Mouse (Mus musculus) hindbrain, embryonic 12.5 days (tissue): ENCODE results near the gene Cpne1. TPM values are rescaled to one million over a fixed set of nuclear protein-coding genes. Genes with fewer than 3 reads are reported as not detected.

Experiments used
- ATAC-seq: fragments of 200-750 bp; cut with Nextera tagmentation; 2 replicates; pipeline ENCODE4 v1.8.0; 2017; ENCODE audit warnings: moderate TSS enrichment; ENCODE audit not compliant: low FRiP score
- H3K27ac ChIP-seq: fragments of 300-500 bp; sonication (generic); 2 replicates; pipeline ENCODE4 v1.5.1; 2016; ENCODE audit warnings: mild to moderate bottlenecking
- H3K27me3 ChIP-seq: fragments of 300-500 bp; sonication (generic); 2 replicates; pipeline ENCODE4 v1.6.1; 2016; ENCODE audit warnings: mild to moderate bottlenecking
- H3K36me3 ChIP-seq: fragments of 300-500 bp; sonication (generic); 2 replicates; pipeline ENCODE4 v1.6.1; 2016; ENCODE audit warnings: mild to moderate bottlenecking
- H3K4me1 ChIP-seq: fragments of 300-500 bp; sonication (generic); 2 replicates; pipeline ENCODE4 v1.6.1; 2016
- H3K4me2 ChIP-seq: fragments of 300-500 bp; sonication (generic); replicated peaks from 2 replicates; pipeline ENCODE4 v1.6.1; 2016; ENCODE audit warnings: mild to moderate bottlenecking
- H3K4me3 ChIP-seq: fragments of 300-500 bp; sonication (generic); 2 replicates; pipeline ENCODE4 v1.5.1; 2016; ENCODE audit warnings: mild to moderate bottlenecking
- H3K9ac ChIP-seq: fragments of 300-500 bp; sonication (generic); 2 replicates; pipeline ENCODE4 v1.6.1; 2016; ENCODE audit warnings: mild to moderate bottlenecking, moderate library complexity
- H3K9me3 ChIP-seq: fragments of 300-500 bp; sonication (generic); replicated peaks from 2 replicates; pipeline ENCODE4 v1.6.1; 2016; ENCODE audit warnings: mild to moderate bottlenecking
- WGBS: fragments of 180-500 bp; shearing (Covaris S2); methylation state at CpG from one replicate; pipeline ENCODE4 v1.1.7; 2016; 5-methylcytosine and 5-hydroxymethylcytosine counted together
- polyA plus RNA-seq: library from polyadenylated mRNA; unstranded; fragments of >200 nt; fragmentation: Nextera tagmentation; extraction: Ambion mirVana; gene quantifications from 2 replicates; pipeline ENCODE4 v1.2.1, GENCODE M21; 2016

Gene Cpne1
- 48.4 and 52.2 TPM in 2 replicates for polyA plus RNA-seq

DNA sequence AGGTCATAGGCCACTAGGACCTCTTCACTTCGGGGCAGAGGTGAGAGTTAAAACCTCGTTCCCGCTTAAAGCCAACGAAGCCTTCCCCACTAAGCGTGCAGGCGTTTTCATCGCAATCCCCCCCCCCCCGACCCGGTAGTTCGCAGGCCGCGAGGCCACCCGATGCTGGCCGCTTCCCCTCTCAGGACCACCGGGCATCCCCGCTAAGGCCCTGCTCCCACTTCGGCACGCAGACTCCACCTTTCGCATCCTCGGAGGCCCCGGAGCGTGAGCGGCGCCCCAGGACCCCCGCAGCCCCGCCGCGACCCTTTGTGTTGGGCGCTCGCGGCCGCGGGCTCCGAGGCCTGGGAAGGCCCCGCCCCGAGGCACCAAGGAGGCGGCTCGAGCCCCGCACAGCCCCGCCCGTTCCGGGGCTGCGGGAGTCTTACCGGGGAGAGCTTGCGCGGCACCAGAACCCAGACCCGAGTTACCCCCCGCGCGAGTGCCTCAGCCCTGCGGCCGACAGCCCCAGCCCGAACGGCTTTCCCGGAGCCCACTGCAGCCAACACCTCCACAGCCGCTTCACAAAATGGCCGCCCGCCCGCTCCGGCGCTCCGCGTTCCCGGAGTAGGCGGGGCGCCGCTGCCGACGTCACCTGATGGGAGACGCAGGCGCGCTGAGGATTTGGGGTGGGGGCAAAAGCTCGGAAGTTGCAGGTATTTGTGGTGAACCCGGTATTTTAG is at the start of gene Cpne1, which contains the start of gene Rbm12:
TSS of gene Cpne1 (minus strand) at position 608 of the 722 bp plus-strand sequence.
TSS of gene Rbm12 (minus strand) at position 621 of the 722 bp plus-strand sequence.
- Histone ChIP-seq H3K4me1 (peaks cover 11% of the 10 kb centered on the region), H3K4me3 (peak within 1 kb of the TSS; percentile 95), H3K9me3 (no peaks in the 10 kb centered on the region), H3K36me3 (no peaks in the 10 kb centered on the region), H3K27ac (peak within 1 kb of the TSS; percentile 93), H3K4me2 (peak within 1 kb of the TSS; percentile 75), H3K9ac (peak within 1 kb of the TSS; percentile 97), H3K27me3 (no peaks in the 10 kb centered on the region)
- WGBS = under 1% methylated on average over 74 of the region's 74 CpGs
- ATAC-seq = peak; percentile 94

GRCm38 (mm10) chr2:156151538-156151937 is 39.8 kb upstream of the Cpne1 start:
- no peak overlapping the region for H3K9ac ChIP-seq
- peaks cover 47% of the 10 kb centered on the region for H3K36me3 ChIP-seq

DNA sequence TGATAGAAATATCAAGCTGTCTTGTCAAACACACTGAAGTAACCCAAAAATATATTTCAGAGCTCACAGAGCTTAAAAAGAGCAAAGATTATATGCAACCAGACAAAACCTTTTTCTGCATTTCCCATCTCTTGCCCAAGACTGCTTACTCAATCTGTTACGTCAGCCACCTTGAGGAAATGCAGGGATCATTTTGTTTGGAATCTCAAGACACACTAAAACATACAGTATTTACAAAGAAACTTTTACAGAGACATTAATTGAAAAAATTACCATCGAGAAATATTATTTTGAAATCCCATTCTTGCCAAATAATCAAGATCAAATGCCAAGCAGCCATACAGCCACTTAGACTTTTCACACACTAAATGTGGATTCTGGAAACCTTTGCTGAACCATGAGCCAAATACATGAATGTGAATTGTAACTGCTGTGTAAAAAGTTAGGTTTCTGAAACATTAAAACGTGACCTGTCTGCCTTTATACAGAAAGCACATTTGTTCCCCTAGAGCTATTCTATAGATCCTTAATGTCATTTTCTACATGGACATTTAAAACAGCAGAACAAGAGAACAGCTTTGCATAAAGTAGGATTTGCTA is 35.7 kb upstream of the Cpne1 start:
- 96% methylated on average over 3 of the region's 3 CpGs for WGBS

More at GRCm38 (mm10) chr2:156151538-156151937, 39.8 kb upstream of the Cpne1 start:
- Histone ChIP-seq H3K27ac (no peak overlapping the region), H3K4me3 (no peak overlapping the region), H3K27me3 (no peaks in the 10 kb centered on the region), H3K4me1 (no peaks in the 10 kb centered on the region), H3K9me3 (no peaks in the 10 kb centered on the region), H3K4me2 (no peak overlapping the region)
- ATAC-seq = no peak

DNA sequence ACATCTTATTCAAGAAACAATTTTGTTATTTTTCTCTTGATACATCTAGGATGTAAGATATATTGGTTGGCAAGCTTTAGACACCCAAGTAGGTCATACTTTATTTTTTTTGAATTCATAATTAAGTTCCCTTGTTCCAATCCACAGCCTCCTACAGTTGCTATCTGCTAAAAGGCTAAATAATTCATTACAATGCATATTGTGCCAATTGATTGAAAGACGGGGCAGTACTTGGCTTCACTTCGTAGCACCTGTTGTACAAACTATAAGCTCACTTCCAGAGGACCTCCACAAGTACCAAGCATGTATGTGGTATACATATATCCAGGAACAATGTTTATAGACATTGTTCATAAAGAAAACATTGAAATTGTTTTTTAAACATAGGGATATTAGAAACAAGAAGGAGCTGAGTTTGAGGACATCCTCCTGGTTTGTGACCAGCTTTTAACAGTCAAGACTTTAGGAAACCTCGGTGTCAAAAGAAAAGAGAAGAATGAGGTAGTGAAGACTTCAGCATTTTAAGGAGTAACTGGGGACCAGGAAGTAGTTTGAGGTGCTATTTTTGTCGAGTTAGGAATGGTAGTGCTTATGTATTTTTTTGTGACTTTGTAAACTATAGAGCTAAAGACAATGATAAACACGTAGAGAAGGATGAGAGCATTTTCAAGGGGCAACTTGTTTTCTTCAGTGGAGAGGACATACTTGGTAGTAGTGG is 34.7 kb upstream of the Cpne1 start:
- Histone ChIP-seq H3K4me3 (no peak overlapping the region), H3K27ac (no peak overlapping the region), H3K27me3 (no peaks in the 10 kb centered on the region), H3K4me2 (no peak overlapping the region), H3K9me3 (no peaks in the 10 kb centered on the region), H3K36me3 (peaks cover 34% of the 10 kb centered on the region), H3K4me1 (peaks cover 12% of the 10 kb centered on the region), H3K9ac (no peak overlapping the region)
- no peak for ATAC-seq
- 76% methylated on average over 5 of the region's 5 CpGs for WGBS

More for the DNA sequence above, 35.7 kb upstream of the Cpne1 start:
- Histone ChIP-seq H3K4me1 (peaks cover 12% of the 10 kb centered on the region), H3K9ac (no peak overlapping the region), H3K27ac (no peak overlapping the region), H3K36me3 (peaks cover 34% of the 10 kb centered on the region), H3K4me3 (no peak overlapping the region), H3K27me3 (no peaks in the 10 kb centered on the region), H3K4me2 (no peak overlapping the region), H3K9me3 (no peaks in the 10 kb centered on the region)
- no peak for ATAC-seq

- Histone ChIP-seq H3K9me3 (no peaks in the 10 kb centered on the region), H3K4me1 (peaks cover 12% of the 10 kb centered on the region), H3K4me2 (peak overlapping the region; percentile 64), H3K36me3 (peaks cover 36% of the 10 kb centered on the region), H3K27ac (no peak overlapping the region), H3K4me3 (0 out of 2 replicates have a peak overlapping the region, but pooled peaks have one; percentile 83), H3K27me3 (no peaks in the 10 kb centered on the region), H3K9ac (no peak overlapping the region)
- 70% methylated on average over 11 of the region's 11 CpGs for WGBS
- ATAC-seq = no peak
These were observed 33.8 kb upstream of the Cpne1 start for GRCm38 (mm10) chr2:156145486-156146130.

DNA sequence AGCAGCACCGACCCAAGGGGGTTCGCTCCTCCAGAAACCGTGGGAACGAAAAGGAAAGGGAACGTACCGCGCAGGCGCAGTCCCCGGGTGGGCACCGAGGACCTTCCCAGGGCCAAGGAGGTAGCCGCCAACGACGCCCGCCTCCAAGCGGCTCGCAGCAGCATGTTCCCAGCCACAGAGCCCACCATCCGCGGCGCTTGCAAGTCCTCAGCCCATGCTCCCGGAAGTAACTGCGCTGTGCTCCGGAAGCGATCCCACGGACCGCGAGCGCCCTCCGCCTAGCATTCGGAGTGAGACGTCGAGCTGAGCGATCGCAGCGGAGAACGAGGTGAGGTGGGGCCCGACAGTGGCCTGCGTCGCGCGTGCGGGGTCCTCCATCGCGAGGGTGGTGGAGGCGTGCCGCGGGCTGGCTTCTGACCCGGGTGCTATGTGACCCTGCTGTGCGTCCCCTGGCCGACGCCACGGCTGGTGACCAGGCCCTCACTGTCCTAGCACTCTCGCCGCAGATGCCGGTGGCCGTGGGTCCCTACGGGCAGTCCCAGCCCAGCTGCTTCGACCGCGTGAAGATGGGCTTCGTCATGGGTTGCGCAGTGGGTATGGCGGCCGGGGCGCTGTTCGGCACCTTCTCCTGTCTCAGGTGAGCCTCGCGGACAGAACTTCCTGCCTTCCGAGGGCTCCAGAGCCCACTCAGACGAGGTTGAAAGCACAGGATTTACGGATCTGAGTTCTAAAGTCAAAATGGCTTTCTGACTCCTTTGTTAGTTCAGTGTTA is 32.4 kb upstream of the Cpne1 start, which contains the start of the genes Romo1 and Nfs1:
TSS of gene Romo1 (plus strand) at position 87 of the 772 bp plus-strand sequence.
TSS of gene Nfs1 (minus strand) at position 234 of the 772 bp plus-strand sequence.
- Histone ChIP-seq H3K9ac (peak within 1 kb of the TSS; percentile 87), H3K4me3 (peak within 1 kb of the TSS; percentile 83), H3K9me3 (no peaks in the 10 kb centered on the region), H3K36me3 (peaks cover 32% of the 10 kb centered on the region), H3K27me3 (no peaks in the 10 kb centered on the region), H3K4me1 (peaks cover 12% of the 10 kb centered on the region), H3K27ac (peak within 1 kb of the TSS; percentile 96), H3K4me2 (peak within 1 kb of the TSS; percentile 64)
- ATAC-seq = peak; percentile 98
- WGBS = under 1% methylated on average over 69 of the region's 70 CpGs

- no peak; the same call in 1 of the 2 replicates for ATAC-seq
- H3K4me2 ChIP-seq = peak overlapping the region; percentile 64
- H3K4me1 ChIP-seq = peaks cover 12% of the 10 kb centered on the region
- H3K4me3 ChIP-seq = peak overlapping the region; percentile 83
- WGBS = 3% methylated on average over 16 of the region's 16 CpGs
- peaks cover 24% of the 10 kb centered on the region for H3K36me3 ChIP-seq
- no peaks in the 10 kb centered on the region for H3K9me3 ChIP-seq
- peak overlapping the region; percentile 96 for H3K27ac ChIP-seq
- no peaks in the 10 kb centered on the region for H3K27me3 ChIP-seq
- peak overlapping the region; percentile 87 for H3K9ac ChIP-seq
These were observed 31.6 kb upstream of the Cpne1 start for GRCm38 (mm10) chr2:156143367-156143766.

DNA sequence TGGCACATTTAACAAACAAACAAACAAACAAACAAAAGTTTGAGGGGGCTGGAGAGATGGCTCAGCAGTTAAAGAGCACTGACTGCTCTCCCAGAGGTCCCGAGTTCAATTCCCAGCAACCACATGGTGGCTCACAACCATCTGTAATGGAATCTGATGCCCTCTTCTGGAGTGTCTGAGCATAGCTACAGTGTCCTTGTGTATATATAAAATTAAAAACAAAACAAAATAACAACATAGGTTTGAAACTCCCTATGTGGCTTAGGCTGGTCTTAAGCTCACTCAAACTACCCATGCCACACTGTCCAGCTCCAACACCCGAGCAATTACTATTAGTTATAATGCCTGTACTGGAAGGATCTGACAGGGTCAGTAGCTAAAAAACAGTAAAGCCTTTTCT is 31.1 kb upstream of the Cpne1 start:
- H3K27ac ChIP-seq = no peak overlapping the region
- peaks cover 20% of the 10 kb centered on the region for H3K36me3 ChIP-seq
- WGBS = 79% methylated on average over 2 of the region's 2 CpGs
- H3K9ac ChIP-seq = no peak overlapping the region
- no peak overlapping the region for H3K4me3 ChIP-seq
- peak overlapping the region; percentile 64 for H3K4me2 ChIP-seq
- H3K4me1 ChIP-seq = peaks cover 12% of the 10 kb centered on the region
- H3K9me3 ChIP-seq = no peaks in the 10 kb centered on the region
- ATAC-seq = no peak
- no peaks in the 10 kb centered on the region for H3K27me3 ChIP-seq

GRCm38 (mm10) chr2:156135695-156136094 is 23.9 kb upstream of the Cpne1 start:
- Histone ChIP-seq H3K9me3 (no peaks in the 10 kb centered on the region), H3K9ac (no peak overlapping the region), H3K4me3 (no peak overlapping the region), H3K4me1 (no peaks in the 10 kb centered on the region), H3K36me3 (peaks cover 25% of the 10 kb centered on the region; the same call in 1 of the 2 replicates), H3K4me2 (no peak overlapping the region), H3K27me3 (no peaks in the 10 kb centered on the region), H3K27ac (no peak overlapping the region)
- no peak for ATAC-seq
- WGBS = 84% methylated on average over 6 of the region's 6 CpGs

- no peak for ATAC-seq
- 90% methylated on average over 5 of the region's 5 CpGs for WGBS
- H3K9me3 ChIP-seq = no peaks in the 10 kb centered on the region
These were observed 22.4 kb upstream of the Cpne1 start for GRCm38 (mm10) chr2:156134161-156134560.

GRCm38 (mm10) chr2:156126992-156127391 is 15.2 kb upstream of the Cpne1 start, which contains the start of gene Gm28036:
Gm28036 (minus strand) TSS chr2:156127092.
- Histone ChIP-seq H3K4me2 (no peak within 1 kb of the TSS), H3K36me3 (peaks cover 24% of the 10 kb centered on the region), H3K9ac (no peak within 1 kb of the TSS), H3K27ac (no peak within 1 kb of the TSS), H3K9me3 (no peaks in the 10 kb centered on the region), H3K27me3 (no peaks in the 10 kb centered on the region), H3K4me1 (no peaks in the 10 kb centered on the region), H3K4me3 (no peak within 1 kb of the TSS)
- 94% methylated on average over 5 of the region's 5 CpGs for WGBS
- no peak for ATAC-seq

More at GRCm38 (mm10) chr2:156134161-156134560, 22.4 kb upstream of the Cpne1 start:
- H3K27me3 ChIP-seq = no peaks in the 10 kb centered on the region
- no peaks in the 10 kb centered on the region for H3K4me1 ChIP-seq
- no peak overlapping the region for H3K4me3 ChIP-seq
- H3K9ac ChIP-seq = no peak overlapping the region
- H3K4me2 ChIP-seq = no peak overlapping the region
- peaks cover 19% of the 10 kb centered on the region; the same call in 1 of the 2 replicates for H3K36me3 ChIP-seq
- no peak overlapping the region for H3K27ac ChIP-seq
